8 mouse cellular contexts compared by ENCODE assay signal in genomic region chr17:87264927-87265791, GRCm38 (mm10). TPM values are rescaled to one million over a fixed set of nuclear protein-coding genes. Genes with fewer than 3 reads are reported as not detected.
DNase-seq lines count a peak whose midpoint lies in the region; ATAC-seq and TF ChIP-seq lines count a peak whose summit lies in the region.

No protein-coding gene starts in this region.

- TF ChIP-seq CTCF in E14TG2a.4 (conservative IDR thresholded peaks at IDR 0.05; ENCODE audit: low read length): no peak
- no peak for TF ChIP-seq CTCF in embryonic fibroblast, embryonic 13.5 days (IDR thresholded peaks at IDR 0.05; ENCODE audit: borderline replicate concordance, insufficient read depth, low read length)

- ATAC-seq in heart, embryonic 11.5 days (replicated peaks; ENCODE audit: insufficient number of reproducible peaks, low FRiP score, low TSS enrichment): peak; percentile 52
- ATAC-seq in limb, embryonic 13.5 days (ENCODE audit: low FRiP score, low read depth): no peak; the same call in 1 of the 2 replicates
- ATAC-seq in stomach, embryonic 16.5 days (ENCODE audit: insufficient read depth, low FRiP score): peak; percentile 67; the same call in 1 of the 2 replicates

- peak overlapping the region; percentile 95 for H3K9ac ChIP-seq in heart, embryonic 11.5 days (ENCODE audit: low read depth, low read length)
- peak overlapping the region; percentile 97 for H3K9ac ChIP-seq in limb, embryonic 13.5 days
- H3K9ac ChIP-seq in stomach, embryonic 16.5 days (ENCODE audit: low read length): peak overlapping the region; percentile 84

- H3K27me3 ChIP-seq in heart, embryonic 11.5 days (ENCODE audit: control insufficient read depth, insufficient read depth, low read length): no peaks in the 10 kb centered on the region
- peaks cover 27% of the 10 kb centered on the region for H3K27me3 ChIP-seq in E14TG2a.4 (ENCODE audit: insufficient read depth, low read length)
- no peaks in the 10 kb centered on the region for H3K27me3 ChIP-seq in limb, embryonic 13.5 days
- no peaks in the 10 kb centered on the region for H3K27me3 ChIP-seq in stomach, embryonic 16.5 days (ENCODE audit: control insufficient read depth, insufficient read depth, low read length)

- intact Hi-C loops in heart, postnatal 14 days (cut with DNase I): loop anchor here (5.0 kb wide), 1 partner anchor 1118 kb away; the partner anchor contains the start of gene Srbd1

- peak overlapping the region; percentile 70 for H3K27ac ChIP-seq in heart, embryonic 11.5 days (ENCODE audit: low read depth, low read length)
- peak overlapping the region; percentile 5 for H3K27ac ChIP-seq in embryonic fibroblast, embryonic 13.5 days (ENCODE audit: insufficient read depth, low read length)
- peak overlapping the region; percentile 52; the same call in 1 of the 2 replicates for H3K27ac ChIP-seq in limb, embryonic 13.5 days
- peak overlapping the region; percentile 72 for H3K27ac ChIP-seq in stomach, embryonic 16.5 days (ENCODE audit: low read length)

- WGBS in heart, embryonic 11.5 days (ENCODE audit: insufficient replicate concordance): 7% methylated on average over 28 of the region's 28 CpGs
- 7% methylated on average over 28 of the region's 28 CpGs for WGBS in limb, embryonic 13.5 days
- WGBS in stomach, embryonic 16.5 days: 5% methylated on average over 28 of the region's 28 CpGs

- H3K36me3 ChIP-seq in heart, embryonic 11.5 days (ENCODE audit: control insufficient read depth, insufficient read depth, low read length): peaks cover 13% of the 10 kb centered on the region
- H3K36me3 ChIP-seq in E14TG2a.4 (ENCODE audit: insufficient read depth, low read length): peaks cover 12% of the 10 kb centered on the region
- H3K36me3 ChIP-seq in limb, embryonic 13.5 days: peaks cover 41% of the 10 kb centered on the region
- H3K36me3 ChIP-seq in stomach, embryonic 16.5 days (ENCODE audit: control insufficient read depth, insufficient read depth, low read length): peaks cover 3% of the 10 kb centered on the region; the same call in 1 of the 2 replicates

- H3K4me1 ChIP-seq in heart, embryonic 11.5 days (ENCODE audit: control insufficient read depth, insufficient read depth, low read length): peaks cover 7% of the 10 kb centered on the region; the same call in 1 of the 2 replicates
- H3K4me1 ChIP-seq in E14TG2a.4 (replicated peaks; ENCODE audit: low read depth, low read length): peaks cover 24% of the 10 kb centered on the region
- H3K4me1 ChIP-seq in embryonic fibroblast, embryonic 13.5 days (ENCODE audit: control insufficient read depth, insufficient read depth, low read length): no peaks in the 10 kb centered on the region
- H3K4me1 ChIP-seq in limb, embryonic 13.5 days: peaks cover 15% of the 10 kb centered on the region
- peaks cover 10% of the 10 kb centered on the region for H3K4me1 ChIP-seq in stomach, embryonic 16.5 days (ENCODE audit: control insufficient read depth, insufficient read depth, low read length)

- peak overlapping the region; percentile 89 for H3K4me2 ChIP-seq in heart, embryonic 11.5 days
- peak overlapping the region; percentile 81 for H3K4me2 ChIP-seq in limb, embryonic 13.5 days (replicated peaks)
- H3K4me2 ChIP-seq in stomach, embryonic 16.5 days (ENCODE audit: low read depth, low read length): peak overlapping the region; percentile 85

- H3K4me3 ChIP-seq in heart, embryonic 11.5 days (ENCODE audit: low read depth, low read length): peak overlapping the region; percentile 92
- H3K4me3 ChIP-seq in E14TG2a.4 (replicated peaks; ENCODE audit: low read length): peak overlapping the region; percentile 91
- peak overlapping the region; percentile 86 for H3K4me3 ChIP-seq in embryonic fibroblast, embryonic 13.5 days (ENCODE audit: insufficient read depth, low read length)
- peak overlapping the region; percentile 86 for H3K4me3 ChIP-seq in limb, embryonic 13.5 days
- H3K4me3 ChIP-seq in stomach, embryonic 16.5 days (replicated peaks; ENCODE audit: low read length): peak overlapping the region; percentile 65

- no peaks in the 10 kb centered on the region; the same call in 1 of the 2 replicates for H3K9me3 ChIP-seq in heart, embryonic 11.5 days (replicated peaks; ENCODE audit: control insufficient read depth, low read length)
- H3K9me3 ChIP-seq in E14TG2a.4 (ENCODE audit: low read length): no peaks in the 10 kb centered on the region
- H3K9me3 ChIP-seq in limb, embryonic 13.5 days: peaks cover 10% of the 10 kb centered on the region; the same call in 1 of the 2 replicates
- 0 out of 2 replicates have a peak, but pooled peaks cover 3% of the 10 kb centered on the region for H3K9me3 ChIP-seq in stomach, embryonic 16.5 days (replicated peaks; ENCODE audit: control insufficient read depth, low read length)

- TF ChIP-seq POLR2A in embryonic fibroblast, embryonic 13.5 days (IDR thresholded peaks at IDR 0.05; ENCODE audit: low read depth, low read length): peak; percentile 47

- DNase-seq in heart, postnatal 14 days: no peak
- DNase-seq in thymus, postnatal 10 days (ENCODE audit: low spot score in 2 of 2): no peak
- no peak for DNase-seq in layer of hippocampus, adult 18-20 months (ENCODE audit: low spot score in 2 of 2)

RNA-seq across cellular contexts. Expression of gene Mcfd2, which starts 0.6 kb away (rescaled TPM):
- polyA plus RNA-seq in heart, embryonic 11.5 days (2014; fragmentation: Nextera tagmentation; extraction: Ambion mirVana): 69.7 and 83.5 TPM in 2 replicates
- total RNA-seq in heart, postnatal 14 days (2021): 10 to 100 TPM; 39.7 to 42.0 TPM
- polyA plus RNA-seq in embryonic fibroblast, embryonic 13.5 days (2011; ENCODE audit: insufficient read length, low read depth, missing spikeins): 112 and 146 TPM in 2 replicates
- polyA plus RNA-seq in limb, embryonic 13.5 days (2015; fragmentation: Nextera tagmentation; extraction: Ambion mirVana): 85.3 TPM in 2 replicates
- polyA plus RNA-seq in stomach, embryonic 16.5 days (2015; fragmentation: Nextera tagmentation; extraction: Ambion mirVana): 132 and 136 TPM in 2 replicates
- 10 to 100 TPM; 69.7 to 73.0 TPM for total RNA-seq in layer of hippocampus, adult 18-20 months (2021)

RNA-seq across cellular contexts. Expression of gene Ttc7, which starts 17.5 kb away (rescaled TPM):
- 1.4 and 1.9 TPM in 2 replicates for polyA plus RNA-seq in heart, embryonic 11.5 days (2014; fragmentation: Nextera tagmentation; extraction: Ambion mirVana)
- total RNA-seq in heart, postnatal 14 days (2021): 1 to 10 TPM; 6.7 to 8.2 TPM
- 15.8 and 19.5 TPM in 2 replicates for polyA plus RNA-seq in embryonic fibroblast, embryonic 13.5 days (2011; ENCODE audit: insufficient read length, low read depth, missing spikeins)
- polyA plus RNA-seq in limb, embryonic 13.5 days (2015; fragmentation: Nextera tagmentation; extraction: Ambion mirVana): 4.1 and 4.3 TPM in 2 replicates
- polyA plus RNA-seq in stomach, embryonic 16.5 days (2015; fragmentation: Nextera tagmentation; extraction: Ambion mirVana): 10.7 and 11.1 TPM in 2 replicates
- 1 to 10 TPM; 7.5 to 8.0 TPM for total RNA-seq in layer of hippocampus, adult 18-20 months (2021)

Comparison
In these comparisons a context has a peak if more than half of its experiments do, and no peak if none do; other contexts are left out.
1. H3K27ac ChIP-seq: peak in every context shown above with its lines; median percentile 72 in stomach, embryonic 16.5 days; 70 in heart, embryonic 11.5 days; 52 in limb, embryonic 13.5 days; 5 in embryonic fibroblast, embryonic 13.5 days.